Mouse (Mus musculus) c-Kit-positive CD71-positive TER-119-negative erythroid progenitor cells, embryonic 14.5 days (primary cell): ENCODE results near the gene Slc22a20.

Source experiments
- DNase-seq: peaks from one replicate; pipeline ENCODE4 v3.0.0-alpha.2; 2013; ENCODE audit warnings: low read depth

Gene Slc22a20

DNA sequence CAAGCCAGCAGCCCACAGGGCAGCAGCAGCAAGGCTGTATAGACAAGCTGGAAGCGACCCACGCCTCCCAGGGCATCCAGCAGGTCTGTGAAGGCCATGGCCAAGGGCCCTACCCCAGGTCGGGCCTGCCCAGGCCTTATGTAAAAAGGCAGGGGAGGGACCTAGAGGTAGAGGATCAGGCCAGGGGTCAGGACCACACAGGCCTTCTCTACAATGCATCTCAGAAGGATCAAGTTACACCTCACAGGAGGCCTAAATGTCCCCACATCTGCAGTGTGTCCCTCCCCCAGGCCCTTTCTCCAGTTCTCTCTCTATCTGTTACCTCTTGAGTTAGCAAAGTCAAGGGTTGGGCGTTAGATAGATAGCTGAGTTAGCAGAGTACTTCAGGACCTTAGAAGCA lies at the start of gene Slc22a20:
Gene Slc22a20 (minus strand): TSS at position 101 of the 400 bp plus-strand sequence.
- DNase-seq, result no peak

DNA sequence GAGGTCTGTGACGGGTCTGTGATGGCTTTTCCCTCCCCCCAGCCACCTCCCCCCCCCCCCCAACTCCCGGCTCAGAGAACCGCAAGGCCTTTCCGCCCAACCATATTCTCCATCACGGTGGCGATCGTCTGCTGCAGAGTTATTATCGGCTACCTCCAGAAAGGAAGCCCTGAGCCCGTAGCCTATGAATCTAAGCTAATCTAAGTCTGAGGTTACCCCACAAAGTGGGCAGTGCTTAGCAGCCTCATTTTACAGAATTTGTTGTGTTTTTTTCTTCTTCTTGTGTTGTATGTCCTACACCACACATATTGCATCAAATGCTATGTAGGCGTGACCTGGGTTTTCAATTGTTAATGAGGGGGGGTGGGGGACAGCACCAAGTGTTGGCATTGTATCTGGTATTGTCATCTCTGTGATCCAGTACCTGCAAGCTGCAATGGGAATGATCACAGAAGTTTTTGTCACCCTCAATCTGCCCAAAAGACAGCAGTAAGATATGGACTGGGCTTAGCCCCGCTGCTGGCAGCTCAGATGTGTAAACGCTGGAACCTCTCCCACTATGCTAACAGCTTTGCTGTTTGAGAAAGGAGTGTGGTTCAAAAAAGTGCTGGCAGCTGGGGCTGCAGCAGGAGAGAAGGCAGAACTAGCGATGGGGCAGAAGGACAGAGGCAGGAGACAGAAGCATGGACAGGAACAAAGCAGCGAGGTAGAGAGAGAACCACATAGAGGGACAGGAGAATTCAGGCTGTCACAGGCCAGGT lies 44.8 kb upstream of the Slc22a20 start:
- DNase-seq, result no peak

- no peak for DNase-seq
Measured at GRCm38 (mm10) chr19:6029426-6029825, 43.5 kb upstream of the Slc22a20 start.

- no peak for DNase-seq
Measured at GRCm38 (mm10) chr19:6028991-6029390, 43.0 kb upstream of the Slc22a20 start.

- DNase-seq, result no peak
Measured at GRCm38 (mm10) chr19:6023930-6024329, 38.0 kb upstream of the Slc22a20 start.

GRCm38 (mm10) chr19:6023059-6023458 lies 37.1 kb upstream of the Slc22a20 start:
- DNase-seq, result no peak

DNA sequence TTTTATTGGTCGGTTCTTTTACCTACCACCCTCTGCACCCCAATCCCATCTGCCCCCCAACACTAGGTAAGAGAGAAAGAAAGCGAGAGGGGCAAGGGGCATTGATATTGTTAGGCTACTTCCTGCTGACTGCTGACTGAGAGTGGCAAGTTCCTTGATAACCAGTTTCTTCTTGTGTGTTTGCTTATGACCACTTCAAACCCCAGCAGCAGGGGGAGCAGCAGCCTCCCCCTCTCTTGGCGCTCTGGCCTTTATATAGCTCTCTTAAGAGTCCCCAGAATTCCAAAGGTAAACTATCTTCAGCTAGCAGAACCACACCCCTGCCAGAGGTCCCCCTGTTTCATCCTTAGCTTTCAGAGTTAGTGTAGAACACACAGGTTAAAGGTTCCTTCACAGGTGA lies 34.3 kb upstream of the Slc22a20 start:
- no peak for DNase-seq

DNA sequence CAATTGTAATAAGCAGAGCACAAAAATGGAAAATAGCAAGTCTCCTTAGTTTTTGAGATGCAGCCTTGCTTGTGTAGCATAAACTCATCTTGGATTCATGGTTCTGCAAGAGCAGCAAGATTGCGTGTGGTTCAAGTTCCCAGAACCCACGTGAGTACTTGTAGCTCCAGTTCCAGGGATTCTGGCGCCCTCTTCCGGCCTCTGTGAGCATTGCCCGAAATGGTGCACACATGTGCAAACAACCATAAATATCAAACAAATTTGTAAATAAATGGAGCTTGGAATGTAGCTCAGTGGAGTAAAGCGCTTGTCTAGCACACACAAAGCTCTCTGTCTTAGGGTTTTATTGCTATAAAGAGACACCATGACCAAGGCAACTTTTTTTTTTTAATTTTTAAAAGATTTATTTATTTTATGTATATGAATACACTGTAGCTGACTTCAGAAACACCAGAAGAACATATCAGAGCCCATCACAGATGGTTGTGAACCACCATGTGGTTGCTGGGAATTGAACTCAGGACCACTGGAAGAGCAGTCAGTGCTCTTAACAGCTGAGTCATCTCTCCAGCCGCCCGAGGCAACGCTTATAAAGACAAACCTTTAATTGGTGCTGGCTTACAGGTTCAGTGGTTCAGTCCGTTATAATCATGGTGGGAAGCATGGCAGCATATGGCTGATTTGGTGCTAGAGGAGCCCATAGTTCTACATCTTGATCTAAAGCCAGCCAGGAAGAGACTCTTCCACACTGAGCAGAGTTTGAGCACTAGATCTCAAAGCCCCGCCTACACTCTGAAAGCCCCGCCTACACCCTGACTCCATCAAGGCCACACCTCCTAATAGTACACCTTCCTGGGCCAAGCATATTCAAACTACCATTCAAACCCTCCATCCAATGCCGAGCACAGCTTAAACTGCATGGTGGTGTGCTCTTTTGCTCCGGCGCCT lies 32.5 kb upstream of the Slc22a20 start:
- DNase-seq, result peak; percentile 91

GRCm38 (mm10) chr19:6016532-6016931 lies 30.6 kb upstream of the Slc22a20 start:
- DNase-seq, result no peak

- DNase-seq, result peak; percentile 59
Measured at GRCm38 (mm10) chr19:6015511-6016315, 29.8 kb upstream of the Slc22a20 start, which contains the start of gene Capn1. Gene Capn1 (minus strand): TSS chr19:6015897.

GRCm38 (mm10) chr19:6014991-6015510 lies 29.1 kb upstream of the Slc22a20 start:
- DNase-seq, result peak; percentile 80

DNA sequence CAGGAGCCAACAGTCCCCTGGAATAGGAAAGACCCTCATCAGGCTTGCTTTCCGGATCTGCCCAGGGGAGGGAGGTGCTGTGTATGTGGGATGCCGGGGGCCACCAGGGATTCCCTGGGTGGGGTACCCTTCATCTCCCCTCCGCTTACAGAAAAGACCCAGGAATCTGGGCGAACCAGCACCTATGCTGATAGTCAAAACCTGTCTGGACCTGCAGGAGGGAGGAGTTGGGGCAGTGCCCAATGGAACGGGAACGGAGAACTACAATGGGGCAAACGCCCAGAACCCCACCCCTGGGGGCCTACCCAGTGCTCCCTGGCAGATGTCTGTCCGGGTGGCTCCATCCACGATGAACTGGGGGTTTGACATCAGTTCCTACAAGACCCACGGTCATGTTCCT lies 27.7 kb upstream of the Slc22a20 start:
- no peak for DNase-seq

DNA sequence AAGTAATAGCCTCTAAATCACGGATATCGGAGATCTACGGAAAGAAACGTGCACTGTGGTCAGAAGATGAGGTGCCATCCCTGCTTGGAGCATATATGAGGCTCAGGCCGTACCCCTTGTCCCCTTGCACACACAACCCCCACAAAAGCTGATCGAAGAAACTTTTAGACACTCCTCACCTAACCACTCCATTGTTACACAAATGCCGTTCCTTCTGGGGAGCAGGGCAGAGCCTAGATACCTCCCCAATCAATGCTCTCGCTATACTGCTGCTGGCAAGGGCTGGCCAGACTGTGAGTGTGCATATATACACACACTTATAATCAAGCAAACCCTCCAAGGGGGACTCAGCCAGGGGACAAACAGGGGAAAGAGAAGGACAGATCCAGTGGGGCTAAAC lies 23.2 kb upstream of the Slc22a20 start:
- DNase-seq, result no peak

- DNase-seq, result no peak
Measured at GRCm38 (mm10) chr19:6007013-6007412, 21.1 kb upstream of the Slc22a20 start.

DNA sequence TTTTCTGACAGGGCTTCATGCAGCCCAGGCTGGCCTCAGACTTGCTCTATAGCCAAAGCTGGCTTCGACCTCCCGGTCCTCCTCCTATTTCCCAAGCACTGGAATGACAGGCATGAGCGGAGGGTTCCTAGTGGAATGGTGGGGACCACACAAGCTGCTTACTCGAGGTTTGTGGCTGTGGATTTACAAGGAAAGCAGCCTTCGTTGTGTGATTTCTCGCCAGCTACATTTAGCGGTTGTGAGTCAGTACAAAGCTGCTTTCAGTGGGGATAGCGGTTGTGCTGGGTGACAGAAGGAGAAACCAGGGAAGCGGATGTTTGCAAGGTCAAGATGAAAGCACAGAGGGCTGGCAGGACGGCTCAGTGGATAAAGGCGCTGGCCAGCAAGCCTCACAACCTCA lies 19.6 kb upstream of the Slc22a20 start:
- DNase-seq, result no peak

DNA sequence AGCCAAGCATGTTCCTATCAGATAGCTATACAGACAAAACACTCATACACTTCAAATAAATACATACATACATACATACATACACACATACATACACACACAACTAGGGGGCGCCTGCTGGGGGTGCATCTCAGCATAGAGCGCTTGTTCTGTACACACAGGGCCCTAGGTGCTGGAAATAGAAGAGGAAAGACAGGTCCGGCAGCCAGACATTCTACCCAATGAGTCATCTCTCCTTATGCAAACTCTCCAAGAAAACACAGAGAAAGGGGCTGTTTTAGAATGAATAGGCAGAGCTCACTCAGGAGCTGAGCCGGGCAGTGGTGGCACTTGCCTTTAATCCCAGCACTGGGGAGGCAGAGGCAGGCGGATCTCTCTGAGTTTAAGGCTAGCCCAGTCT lies 14.0 kb upstream of the Slc22a20 start:
- no peak for DNase-seq

- DNase-seq, result no peak
Measured at GRCm38 (mm10) chr19:5998180-5998579, 12.2 kb upstream of the Slc22a20 start.

- no peak for DNase-seq
Measured at GRCm38 (mm10) chr19:5994711-5995110, 8.8 kb upstream of the Slc22a20 start.

GRCm38 (mm10) chr19:5992012-5992411 lies 6.1 kb upstream of the Slc22a20 start:
- no peak for DNase-seq

DNA sequence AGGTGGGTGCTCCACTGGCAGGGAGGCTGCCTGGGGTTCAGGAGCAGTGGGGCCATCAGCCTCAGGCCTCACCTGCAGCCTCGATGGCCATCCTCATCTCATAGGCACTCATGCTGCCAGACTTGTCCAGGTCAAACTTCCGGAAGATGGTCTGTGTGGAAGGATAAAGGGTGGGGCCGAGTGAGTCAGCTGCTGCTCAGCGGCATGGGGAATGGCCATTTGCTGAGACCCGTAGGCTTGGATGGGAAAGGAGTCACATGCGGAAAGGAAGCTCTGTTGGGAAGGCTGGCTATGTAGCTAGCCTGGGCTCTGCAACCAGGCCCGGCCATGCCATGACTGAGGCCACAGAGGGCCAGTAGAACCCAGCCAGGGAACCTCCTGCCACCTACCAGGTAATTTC lies 5.5 kb upstream of the Slc22a20 start:
- DNase-seq, result no peak

DNA sequence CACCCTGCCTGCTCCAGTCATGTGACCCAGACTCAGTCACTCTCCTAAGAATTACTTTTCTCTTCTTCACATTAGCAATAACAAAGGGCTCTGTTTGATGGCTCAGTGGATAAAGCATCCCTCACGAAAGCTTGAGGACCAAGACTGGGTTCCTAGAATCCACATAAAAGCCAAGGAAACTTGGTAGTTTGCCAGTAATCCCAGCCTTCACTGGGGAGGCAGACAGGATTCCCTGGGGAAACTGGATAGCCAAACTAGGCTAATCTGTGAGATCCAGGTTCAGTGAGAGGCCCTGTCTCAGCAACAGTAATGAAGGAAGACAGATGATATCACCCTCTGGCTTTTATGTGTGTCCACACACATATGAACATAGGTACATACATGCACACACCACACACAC lies 5.0 kb upstream of the Slc22a20 start:
- DNase-seq, result no peak

DNA sequence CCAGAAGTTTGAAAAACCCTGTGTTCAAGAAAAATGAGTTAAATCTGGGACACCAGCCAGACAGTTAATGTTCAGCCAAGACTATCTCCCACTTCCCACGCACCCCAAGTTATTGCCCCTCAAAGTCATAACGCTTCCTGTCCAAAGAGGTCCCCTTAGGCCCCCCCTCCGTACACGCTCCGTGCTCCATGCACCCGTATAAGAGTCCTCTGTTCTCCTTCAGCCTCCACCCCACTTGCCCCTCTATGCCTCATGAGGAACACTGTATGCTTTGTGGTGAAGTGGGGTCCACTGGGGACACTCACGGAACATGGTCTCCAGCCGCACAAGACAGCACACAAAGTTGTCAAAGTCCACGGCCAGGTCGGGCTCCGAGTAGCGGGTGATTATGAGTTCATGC lies 4.1 kb upstream of the Slc22a20 start:
- no peak for DNase-seq
